Mouse (Mus musculus) adrenal gland, adult (tissue): ENCODE data around the gene 4930402H24Rik.

Experiments
- DNase-seq, 2 experiments: peaks; one replicate each; pipeline ENCODE4 v3.0.0; 2022 to 2023; ENCODE audit warnings: low spot score in 1 of 2; ENCODE audit not compliant: inconsistent age in 2 of 2

Gene 4930402H24Rik

GRCm38 (mm10) chr2:130816205-130816604 is 90.0 kb downstream of the 4930402H24Rik start:
- DNase-seq, result no peak

DNA sequence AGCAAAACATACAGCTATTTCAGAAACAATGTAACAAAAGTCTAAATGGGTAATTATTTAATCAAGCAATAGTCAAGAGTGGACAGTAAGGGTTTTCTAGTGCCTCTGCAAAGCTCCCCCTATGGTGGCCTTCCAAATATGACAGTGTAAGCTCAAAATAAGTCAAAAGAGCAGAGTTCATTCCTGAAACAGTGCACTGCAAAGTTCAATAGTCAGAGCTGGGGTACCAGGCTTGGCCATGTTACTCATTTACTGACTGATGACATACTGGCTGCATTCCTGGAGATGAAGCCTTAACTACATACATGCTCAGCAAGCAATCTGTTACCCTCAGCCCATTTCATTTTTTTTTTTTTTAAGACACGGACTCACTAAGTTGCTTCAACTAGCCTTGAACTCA is 91.7 kb downstream of the 4930402H24Rik start:
- DNase-seq, result no peak

- DNase-seq, result no peak
Measured at GRCm38 (mm10) chr2:130813729-130814128, 92.5 kb downstream of the 4930402H24Rik start.

GRCm38 (mm10) chr2:130812487-130812886 is 93.7 kb downstream of the 4930402H24Rik start:
- no peak for DNase-seq

- no peak for DNase-seq
Measured at GRCm38 (mm10) chr2:130805146-130805545, 101.1 kb downstream of the 4930402H24Rik start.

- DNase-seq, result no peak
Measured at GRCm38 (mm10) chr2:130803706-130804105, 102.5 kb downstream of the 4930402H24Rik start.

DNA sequence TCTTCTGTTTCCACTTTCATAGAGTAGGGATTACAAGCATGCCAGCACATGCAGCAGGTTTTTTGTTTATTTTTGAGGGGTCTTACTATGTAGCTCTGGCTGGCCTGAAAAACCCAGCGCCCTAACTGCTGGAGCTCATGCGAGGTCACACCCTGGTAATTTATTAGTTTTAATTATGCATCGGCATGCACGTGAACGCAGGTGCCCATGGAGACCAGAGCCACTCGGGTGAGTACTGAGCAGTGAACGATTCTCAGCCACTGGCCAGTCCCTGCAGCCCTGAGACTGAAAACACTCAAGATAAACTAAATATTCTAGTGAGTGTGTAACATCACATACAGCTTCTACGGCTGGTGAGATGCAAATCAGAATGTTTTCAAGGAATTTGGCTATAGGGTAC is 110.5 kb downstream of the 4930402H24Rik start:
- DNase-seq, result no peak

DNA sequence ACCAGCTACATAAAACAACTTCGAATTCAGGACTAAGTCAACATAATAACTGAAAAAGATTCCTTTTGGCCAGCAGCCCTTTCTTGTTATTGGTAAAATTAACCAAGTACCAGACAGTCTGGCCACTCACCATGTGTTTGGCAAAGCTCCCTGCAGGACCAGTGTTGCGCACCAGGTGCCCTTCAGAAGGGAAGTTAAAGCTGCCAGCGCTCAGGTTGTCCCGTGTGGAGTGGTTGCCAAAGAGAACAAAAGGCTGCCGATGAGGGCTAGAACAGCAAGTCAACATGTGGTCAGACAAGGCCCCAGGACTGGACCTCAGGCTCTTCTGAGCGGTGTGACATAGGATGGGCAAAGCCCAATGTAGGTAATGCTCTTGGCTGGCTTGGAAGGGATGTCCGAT is 114.5 kb downstream of the 4930402H24Rik start:
- no peak for DNase-seq

DNA sequence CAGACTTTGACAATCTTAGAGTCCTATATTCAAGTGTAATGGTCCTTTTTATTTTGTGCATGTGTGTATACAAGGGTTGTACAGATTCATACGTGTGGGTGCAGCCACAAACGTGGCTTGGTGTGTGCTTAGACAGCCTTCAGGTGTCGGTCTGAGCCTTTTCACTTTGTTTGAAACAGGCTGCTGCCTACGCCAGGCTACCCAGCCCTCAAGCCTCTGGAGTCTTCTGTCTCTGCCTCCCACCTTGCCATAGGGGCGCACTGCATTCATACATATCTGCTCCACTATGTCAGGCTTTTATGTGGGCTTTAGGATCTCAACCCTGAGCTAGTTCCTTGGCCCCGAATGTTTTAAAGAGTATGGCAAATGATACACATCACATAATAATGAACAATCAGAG is 116.6 kb downstream of the 4930402H24Rik start:
- no peak for DNase-seq

GRCm38 (mm10) chr2:130789039-130789438 is 117.2 kb downstream of the 4930402H24Rik start:
- DNase-seq, result no peak

DNA sequence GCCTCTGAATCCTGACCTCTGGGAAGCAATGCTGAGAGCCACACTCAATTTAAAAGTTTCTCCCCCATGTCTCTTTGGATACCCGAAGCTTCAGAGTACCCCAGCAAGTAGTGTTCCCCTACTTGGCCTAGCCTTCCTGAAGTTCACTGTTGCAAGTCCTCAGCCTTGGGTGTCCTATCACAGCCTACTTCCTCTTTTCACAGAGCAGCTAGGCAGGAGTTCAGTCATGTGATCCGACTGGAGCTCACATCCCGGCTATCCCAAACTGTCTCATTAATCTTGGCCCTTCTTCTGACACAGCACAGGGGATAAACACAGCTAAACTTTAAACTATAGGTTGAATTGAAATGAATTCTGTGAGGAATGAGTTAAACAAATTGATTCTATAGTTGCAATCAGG is 121.3 kb downstream of the 4930402H24Rik start:
- DNase-seq, result no peak

DNA sequence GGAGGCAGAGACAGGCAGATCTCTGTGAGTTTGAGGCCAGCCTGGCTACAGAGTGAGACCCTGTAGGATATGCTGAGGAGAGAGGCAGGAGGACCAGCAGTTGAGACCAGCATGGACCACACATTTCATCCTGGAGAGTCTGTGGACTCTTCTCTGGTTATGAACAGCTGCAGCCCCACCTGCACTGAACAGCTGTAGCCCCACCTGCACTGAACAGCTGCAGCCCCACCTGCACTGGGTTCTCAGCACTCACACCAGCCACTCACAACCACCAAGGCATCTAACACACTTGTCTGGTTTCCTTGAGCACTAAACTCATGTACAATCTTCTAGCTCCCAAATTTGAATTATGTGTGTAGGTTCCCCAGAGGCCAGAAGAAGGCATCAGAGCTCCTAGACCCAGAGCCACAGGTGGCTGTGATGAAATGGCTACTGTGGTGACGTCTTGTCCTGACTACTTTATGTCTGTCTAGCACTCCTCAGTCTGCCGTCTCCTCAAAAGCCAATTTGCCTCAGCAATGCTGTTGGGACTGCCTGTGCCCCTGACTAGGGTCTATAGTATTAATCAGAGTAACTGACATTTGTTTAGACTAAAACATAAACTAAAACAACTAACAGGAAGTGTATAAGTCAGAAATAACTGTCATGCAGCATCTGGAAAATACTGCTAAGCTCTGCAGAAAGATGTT is 125.4 kb downstream of the 4930402H24Rik start:
- DNase-seq, result no peak

DNA sequence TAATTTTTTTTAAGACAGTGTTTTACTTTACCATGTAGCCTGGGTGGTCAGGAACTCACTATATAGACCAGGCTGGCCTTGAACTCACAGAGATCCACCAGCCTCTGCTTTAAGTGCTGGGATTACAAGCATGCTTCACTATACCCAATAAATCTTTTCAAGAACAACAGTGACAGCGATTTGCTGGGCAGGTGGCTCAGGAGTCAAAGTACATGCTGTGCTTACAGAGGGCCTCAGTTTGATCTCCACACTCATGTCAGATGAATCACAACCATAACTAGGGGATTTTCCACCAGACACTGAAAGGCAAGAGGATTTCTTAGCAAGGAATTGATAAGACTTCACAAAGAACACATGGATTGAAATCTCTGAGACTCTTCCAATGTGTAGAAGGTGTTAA is 126.3 kb downstream of the 4930402H24Rik start:
- no peak for DNase-seq

GRCm38 (mm10) chr2:130776610-130777009 is 129.6 kb downstream of the 4930402H24Rik start:
- no peak for DNase-seq

DNA sequence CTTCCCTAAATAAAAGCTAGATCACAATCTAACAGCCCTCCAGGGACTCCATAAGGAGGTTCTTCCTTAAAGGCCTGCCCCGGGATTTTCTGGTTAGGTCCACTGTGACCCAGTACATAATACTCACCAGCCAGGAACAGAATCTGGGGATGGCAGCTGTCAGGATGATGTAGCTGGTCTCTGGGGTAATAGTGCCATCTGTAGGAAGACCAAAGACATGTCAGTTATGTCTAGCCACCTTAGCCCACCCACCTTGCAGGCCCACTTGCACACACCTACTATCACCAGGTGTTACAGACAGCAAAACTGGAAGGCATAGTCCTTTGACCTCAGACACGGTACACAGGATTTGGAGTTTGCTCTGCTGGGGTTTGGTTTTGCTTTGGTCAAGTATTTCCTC is 138.7 kb downstream of the 4930402H24Rik start:
- peak in 1 of 2 experiments; percentile 44 for DNase-seq

- peak; percentile 23 to 64 for DNase-seq
Measured at GRCm38 (mm10) chr2:130765396-130765795, 140.8 kb downstream of the 4930402H24Rik start.

DNA sequence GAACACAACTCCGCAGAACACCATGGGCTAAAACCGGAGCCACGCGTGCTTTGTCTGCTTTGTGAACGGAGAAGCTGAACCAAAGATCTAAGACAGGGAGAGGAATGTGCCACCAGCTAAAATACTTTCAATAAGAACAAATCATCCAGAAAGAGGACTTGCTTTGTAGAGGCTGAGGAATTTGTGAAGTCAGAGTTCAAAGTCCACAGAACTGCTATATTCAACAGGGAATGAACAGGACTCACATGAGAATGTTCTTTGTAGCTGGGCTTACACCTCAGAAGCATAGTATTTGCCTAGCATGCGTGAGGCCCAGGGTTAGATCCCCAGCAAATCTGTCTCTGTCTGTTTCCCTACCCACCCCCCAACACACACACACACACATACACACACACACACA is 145.3 kb downstream of the 4930402H24Rik start:
- DNase-seq, result no peak

DNA sequence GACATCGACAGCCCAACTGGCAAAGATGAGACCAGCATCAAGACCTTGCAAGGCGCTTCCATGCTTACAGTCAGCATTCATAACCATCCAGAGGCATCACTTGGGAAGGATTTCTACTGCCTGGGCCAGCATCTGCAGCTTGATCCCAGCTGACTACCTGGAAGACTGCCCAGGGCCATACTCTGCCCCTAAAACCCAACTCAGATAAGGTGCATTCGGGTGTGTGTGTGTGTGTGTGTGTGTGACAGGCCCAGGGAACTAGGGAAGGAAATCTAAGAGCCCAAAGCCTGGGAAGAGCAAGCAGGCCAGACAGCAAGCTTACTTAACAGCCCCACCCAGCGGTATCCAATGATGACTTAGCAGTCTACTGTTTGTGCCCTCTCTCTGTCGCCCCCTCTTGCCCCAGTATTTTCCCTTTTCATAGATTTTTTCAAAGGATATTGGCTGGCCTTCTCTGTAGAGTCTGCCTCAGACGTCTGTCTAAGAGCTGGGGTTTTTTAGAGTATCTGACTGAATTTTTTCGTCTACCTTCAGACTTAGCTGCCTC is 151.1 kb downstream of the 4930402H24Rik start:
- no peak for DNase-seq

GRCm38 (mm10) chr2:130754596-130754995 is 151.6 kb downstream of the 4930402H24Rik start:
- DNase-seq, result no peak

DNA sequence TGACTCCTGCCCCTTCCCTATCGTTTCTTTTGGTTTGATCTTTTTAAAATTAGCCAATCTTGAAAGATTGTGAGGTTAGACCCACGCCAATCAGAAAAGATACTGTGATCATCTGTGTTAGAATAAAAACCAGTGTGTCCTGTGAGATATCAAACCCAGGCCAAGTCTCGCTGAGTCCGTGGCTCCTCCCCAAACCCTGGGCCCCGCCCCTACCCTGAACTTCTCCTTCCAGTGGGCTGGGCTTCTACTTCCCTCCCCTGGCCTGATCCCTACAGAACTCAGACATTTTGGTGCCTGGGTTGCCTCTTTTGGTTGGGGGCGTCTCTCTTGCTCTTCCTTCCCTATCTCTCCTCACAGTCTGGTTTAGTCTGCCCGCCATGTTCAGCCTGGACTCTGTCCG is 155.8 kb downstream of the 4930402H24Rik start:
- no peak for DNase-seq

DNA sequence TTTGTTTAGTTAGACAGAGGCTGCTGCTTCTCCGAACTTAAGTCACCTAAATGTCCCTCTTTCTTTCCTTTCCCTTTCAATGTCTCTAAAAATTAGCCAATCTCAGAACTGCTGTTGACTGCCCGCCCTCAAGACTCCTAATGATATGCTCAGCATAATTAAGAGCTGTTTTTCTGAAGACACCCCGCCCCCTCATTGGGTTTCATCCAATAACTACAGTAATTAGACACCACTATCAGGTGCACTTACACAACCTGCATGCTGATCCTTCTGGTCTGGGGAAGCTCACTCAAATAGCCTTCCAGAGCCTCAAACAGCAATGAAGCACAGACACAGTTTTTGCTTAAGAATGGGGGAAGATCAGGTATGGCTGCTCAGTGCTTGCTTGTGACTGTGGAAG is 156.5 kb downstream of the 4930402H24Rik start:
- no peak for DNase-seq

DNA sequence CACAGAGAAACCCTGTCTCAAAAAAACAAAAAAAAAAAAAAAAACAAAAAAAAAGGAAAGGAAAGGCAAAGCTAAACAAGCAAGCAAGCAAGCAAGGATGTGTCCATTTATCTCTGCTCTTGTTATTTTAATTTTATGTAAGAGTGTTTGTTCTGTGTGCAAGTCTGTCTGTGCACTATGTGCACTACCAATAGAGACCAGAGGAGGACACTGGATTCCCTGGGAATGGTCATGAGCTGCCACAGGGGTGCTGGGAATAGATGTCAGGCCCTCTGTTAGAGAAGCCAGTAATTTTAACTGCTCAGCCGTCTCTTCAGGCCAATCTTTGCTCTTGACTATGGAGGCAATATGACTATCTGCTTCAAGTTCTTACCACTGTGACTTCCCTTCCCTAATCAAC is 162.6 kb downstream of the 4930402H24Rik start:
- no peak for DNase-seq

GRCm38 (mm10) chr2:130740096-130740495 is 166.1 kb downstream of the 4930402H24Rik start:
- DNase-seq, result no peak
